Mouse (Mus musculus): ENCODE results near the gene Cirbp. TPM values are rescaled to one million over a fixed set of nuclear protein-coding genes. Genes with fewer than 3 reads are reported as not detected.

Cirbp gene
- polyA plus RNA-seq, 1 experiment from 2014 or later = 96.2 TPM

- H3K27me3 ChIP-seq (ENCODE audit: insufficient read depth, low read length) = no peaks in the 10 kb centered on the region
- peaks cover 84% of the 10 kb centered on the region for H3K4me1 ChIP-seq (ENCODE audit: insufficient read depth, low read length)
- no peaks in the 10 kb centered on the region for H3K9me3 ChIP-seq (ENCODE audit: low read length)
- no peak overlapping the region for H3K4me3 ChIP-seq (ENCODE audit: low read length)
- no peak overlapping the region for H3K9ac ChIP-seq (replicated peaks; ENCODE audit: low read length)
- H3K36me3 ChIP-seq (ENCODE audit: insufficient read depth, low read length) = peaks cover 62% of the 10 kb centered on the region
- no peak overlapping the region for H3K4me2 ChIP-seq (replicated peaks; ENCODE audit: low read depth, low read length)
- WGBS = 32% methylated on average over 1 of the region's 1 CpGs
- no peak for ATAC-seq (ENCODE audit: low FRiP score, low TSS enrichment)
- H3K27ac ChIP-seq (ENCODE audit: low read length) = peak overlapping the region; percentile 99; the same call in 1 of the 2 replicates
Measured at GRCm38 (mm10) chr10:80155277-80155676, 10.5 kb upstream of the Cirbp start.

GRCm38 (mm10) chr10:80156002-80156751 is 9.6 kb upstream of the Cirbp start:
- H3K27ac ChIP-seq (ENCODE audit: low read length) = peak overlapping the region; percentile 99
- peaks cover 62% of the 10 kb centered on the region for H3K36me3 ChIP-seq (ENCODE audit: insufficient read depth, low read length)
- H3K4me3 ChIP-seq (ENCODE audit: low read length) = no peak overlapping the region
- peaks cover 93% of the 10 kb centered on the region for H3K4me1 ChIP-seq (ENCODE audit: insufficient read depth, low read length)
- no peaks in the 10 kb centered on the region for H3K9me3 ChIP-seq (ENCODE audit: low read length)
- WGBS = 74% methylated on average over 29 of the region's 29 CpGs
- ATAC-seq (ENCODE audit: low FRiP score, low TSS enrichment) = no peak
- no peak overlapping the region for H3K4me2 ChIP-seq (replicated peaks; ENCODE audit: low read depth, low read length)
- no peaks in the 10 kb centered on the region for H3K27me3 ChIP-seq (ENCODE audit: insufficient read depth, low read length)
- H3K9ac ChIP-seq (replicated peaks; ENCODE audit: low read length) = peak overlapping the region; percentile 0; the same call in 1 of the 2 replicates

GRCm38 (mm10) chr10:80156752-80157053 is 9.1 kb upstream of the Cirbp start:
- H3K4me2 ChIP-seq (replicated peaks; ENCODE audit: low read depth, low read length) = no peak overlapping the region
- peak overlapping the region; percentile 0; the same call in 1 of the 2 replicates for H3K9ac ChIP-seq (replicated peaks; ENCODE audit: low read length)
- ATAC-seq (ENCODE audit: low FRiP score, low TSS enrichment) = no peak
- peak overlapping the region; percentile 99 for H3K27ac ChIP-seq (ENCODE audit: low read length)
- H3K36me3 ChIP-seq (ENCODE audit: insufficient read depth, low read length) = peaks cover 58% of the 10 kb centered on the region
- H3K4me1 ChIP-seq (ENCODE audit: insufficient read depth, low read length) = peaks cover 96% of the 10 kb centered on the region
- WGBS = 45% methylated on average over 7 of the region's 7 CpGs
- H3K4me3 ChIP-seq (ENCODE audit: low read length) = no peak overlapping the region
- H3K27me3 ChIP-seq (ENCODE audit: insufficient read depth, low read length) = no peaks in the 10 kb centered on the region
- H3K9me3 ChIP-seq (ENCODE audit: low read length) = no peaks in the 10 kb centered on the region

GRCm38 (mm10) chr10:80157141-80157929 is 8.4 kb upstream of the Cirbp start:
- Histone ChIP-seq H3K36me3 (ENCODE audit: insufficient read depth, low read length) (peaks cover 53% of the 10 kb centered on the region), H3K4me1 (ENCODE audit: insufficient read depth, low read length) (peaks cover 96% of the 10 kb centered on the region), H3K4me3 (ENCODE audit: low read length) (no peak overlapping the region), H3K4me2 (replicated peaks; ENCODE audit: low read depth, low read length) (no peak overlapping the region), H3K9me3 (ENCODE audit: low read length) (no peaks in the 10 kb centered on the region), H3K27ac (ENCODE audit: low read length) (peak overlapping the region; percentile 99), H3K9ac (replicated peaks; ENCODE audit: low read length) (peak overlapping the region; percentile 56), H3K27me3 (ENCODE audit: insufficient read depth, low read length) (no peaks in the 10 kb centered on the region)
- WGBS = 45% methylated on average over 15 of the region's 15 CpGs
- no peak for ATAC-seq (ENCODE audit: low FRiP score, low TSS enrichment)

GRCm38 (mm10) chr10:80158307-80158986 is 7.3 kb upstream of the Cirbp start:
- Histone ChIP-seq H3K27ac (ENCODE audit: low read length) (peak overlapping the region; percentile 99), H3K9me3 (ENCODE audit: low read length) (no peaks in the 10 kb centered on the region), H3K9ac (replicated peaks; ENCODE audit: low read length) (peak overlapping the region; percentile 56), H3K4me3 (ENCODE audit: low read length) (peak overlapping the region; percentile 47; the same call in 1 of the 2 replicates), H3K4me2 (replicated peaks; ENCODE audit: low read depth, low read length) (peak overlapping the region; percentile 66; the same call in 1 of the 2 replicates), H3K36me3 (ENCODE audit: insufficient read depth, low read length) (peaks cover 42% of the 10 kb centered on the region), H3K4me1 (ENCODE audit: insufficient read depth, low read length) (peaks cover 96% of the 10 kb centered on the region), H3K27me3 (ENCODE audit: insufficient read depth, low read length) (no peaks in the 10 kb centered on the region)
- ATAC-seq (ENCODE audit: low FRiP score, low TSS enrichment) = no peak
- WGBS = 3% methylated on average over 18 of the region's 18 CpGs

- Histone ChIP-seq H3K36me3 (ENCODE audit: insufficient read depth, low read length) (peaks cover 36% of the 10 kb centered on the region), H3K27ac (ENCODE audit: low read length) (peak overlapping the region; percentile 99), H3K4me2 (replicated peaks; ENCODE audit: low read depth, low read length) (peak overlapping the region; percentile 66), H3K4me3 (ENCODE audit: low read length) (peak overlapping the region; percentile 47), H3K9me3 (ENCODE audit: low read length) (no peaks in the 10 kb centered on the region), H3K4me1 (ENCODE audit: insufficient read depth, low read length) (peaks cover 95% of the 10 kb centered on the region), H3K27me3 (ENCODE audit: insufficient read depth, low read length) (no peaks in the 10 kb centered on the region), H3K9ac (replicated peaks; ENCODE audit: low read length) (peak overlapping the region; percentile 62)
- 3% methylated on average over 12 of the region's 12 CpGs for WGBS
- peak; percentile 12 for ATAC-seq (ENCODE audit: low FRiP score, low TSS enrichment)
Measured at GRCm38 (mm10) chr10:80159021-80159560, 6.7 kb upstream of the Cirbp start.

GRCm38 (mm10) chr10:80159561-80160454 is 6.0 kb upstream of the Cirbp start:
- H3K9ac ChIP-seq (replicated peaks; ENCODE audit: low read length) = peak overlapping the region; percentile 63
- ATAC-seq (ENCODE audit: low FRiP score, low TSS enrichment) = peak; percentile 60
- no peaks in the 10 kb centered on the region for H3K9me3 ChIP-seq (ENCODE audit: low read length)
- H3K4me1 ChIP-seq (ENCODE audit: insufficient read depth, low read length) = peaks cover 95% of the 10 kb centered on the region
- under 1% methylated on average over 55 of the region's 55 CpGs for WGBS
- peak overlapping the region; percentile 47 for H3K4me3 ChIP-seq (ENCODE audit: low read length)
- peak overlapping the region; percentile 99 for H3K27ac ChIP-seq (ENCODE audit: low read length)
- H3K4me2 ChIP-seq (replicated peaks; ENCODE audit: low read depth, low read length) = peak overlapping the region; percentile 66
- no peaks in the 10 kb centered on the region for H3K27me3 ChIP-seq (ENCODE audit: insufficient read depth, low read length)
- peaks cover 28% of the 10 kb centered on the region for H3K36me3 ChIP-seq (ENCODE audit: insufficient read depth, low read length)

GRCm38 (mm10) chr10:80160455-80161371 is 5.1 kb upstream of the Cirbp start:
- peak overlapping the region; percentile 63 for H3K9ac ChIP-seq (replicated peaks; ENCODE audit: low read length)
- H3K36me3 ChIP-seq (ENCODE audit: insufficient read depth, low read length) = peaks cover 19% of the 10 kb centered on the region
- H3K9me3 ChIP-seq (ENCODE audit: low read length) = no peaks in the 10 kb centered on the region
- peak overlapping the region; percentile 66 for H3K4me2 ChIP-seq (replicated peaks; ENCODE audit: low read depth, low read length)
- under 1% methylated on average over 33 of the region's 33 CpGs for WGBS
- H3K4me3 ChIP-seq (ENCODE audit: low read length) = peak overlapping the region; percentile 47
- peak overlapping the region; percentile 99 for H3K27ac ChIP-seq (ENCODE audit: low read length)
- H3K4me1 ChIP-seq (ENCODE audit: insufficient read depth, low read length) = peaks cover 93% of the 10 kb centered on the region
- ATAC-seq (ENCODE audit: low FRiP score, low TSS enrichment) = peak; percentile 24
- H3K27me3 ChIP-seq (ENCODE audit: insufficient read depth, low read length) = no peaks in the 10 kb centered on the region

Measured in kidney, embryonic 16.5 days (tissue).